Mouse (Mus musculus) layer of hippocampus, adult 18-20 months (tissue): ENCODE results near the gene Josd2. TPM values are rescaled to one million over a fixed set of nuclear protein-coding genes. Genes with fewer than 3 reads are reported as not detected.

Source experiments
- DNase-seq, 2 experiments: peaks; one replicate each; pipeline ENCODE4 v3.0.0; 2022; ENCODE audit warnings: low spot score in 2 of 2
- long read RNA-seq: library from polyadenylated mRNA; stranded (forward); transcript quantifications from one replicate; pipeline ENCODE4 v2.0.0, GENCODE M21; 2021
- total RNA-seq, 2 experiments: library from RNA; stranded (reverse); gene quantifications; 2 replicates each; pipeline ENCODE4 v1.2.3; 2021

The Josd2 gene
- total RNA-seq = 100 to 1,000 TPM in 1 of 2 experiments, 10 to 100 TPM in 1; 86.1 to 100 TPM
- long read RNA-seq, transcript Josd2-204 (5 exons, 864 nt) = major isoform, 8 of 43 reads
- long read RNA-seq, partial matches to known transcripts = 9 of 43 reads
- long read RNA-seq, other reads (novel, unspliced or antisense) = 20 of 43 reads

GRCm38 (mm10) chr7:44467811-44468411 is at the start of gene Josd2:
Josd2 (plus strand) TSS chr7:44467980.
- DNase-seq = peak; percentile 97 to 98

- no peak for DNase-seq
These were observed 40.1 kb upstream of the Josd2 start for GRCm38 (mm10) chr7:44427666-44428065.

GRCm38 (mm10) chr7:44428171-44428950 is 39.4 kb upstream of the Josd2 start:
- DNase-seq = no peak

- peak; percentile 84 to 85 for DNase-seq
These were observed 38.7 kb upstream of the Josd2 start, which contains the start of gene Lrrc4b for GRCm38 (mm10) chr7:44428968-44429521. Lrrc4b (plus strand) TSS chr7:44429018.

GRCm38 (mm10) chr7:44429534-44430488 is 38.0 kb upstream of the Josd2 start:
- peak in 1 of 2 experiments; percentile 40 for DNase-seq

GRCm38 (mm10) chr7:44432550-44432949 is 35.2 kb upstream of the Josd2 start:
- DNase-seq = no peak

GRCm38 (mm10) chr7:44433371-44433770 is 34.4 kb upstream of the Josd2 start:
- DNase-seq = no peak

GRCm38 (mm10) chr7:44434089-44434488 is 33.7 kb upstream of the Josd2 start:
- DNase-seq = no peak

GRCm38 (mm10) chr7:44435796-44436195 is 32.0 kb upstream of the Josd2 start:
- no peak for DNase-seq

- DNase-seq = no peak
These were observed 31.5 kb upstream of the Josd2 start for GRCm38 (mm10) chr7:44436267-44436666.

GRCm38 (mm10) chr7:44437188-44437587 is 30.6 kb upstream of the Josd2 start:
- no peak for DNase-seq

GRCm38 (mm10) chr7:44437933-44438332 is 29.8 kb upstream of the Josd2 start:
- no peak for DNase-seq

- DNase-seq = no peak
These were observed 28.1 kb upstream of the Josd2 start for GRCm38 (mm10) chr7:44439696-44440095.

GRCm38 (mm10) chr7:44440479-44440878 is 27.3 kb upstream of the Josd2 start:
- DNase-seq = no peak

GRCm38 (mm10) chr7:44441180-44441579 is 26.6 kb upstream of the Josd2 start:
- DNase-seq = no peak

GRCm38 (mm10) chr7:44441648-44442109 is 26.1 kb upstream of the Josd2 start:
- DNase-seq = peak in 1 of 2 experiments; percentile 74

- no peak for DNase-seq
These were observed 25.4 kb upstream of the Josd2 start for GRCm38 (mm10) chr7:44442407-44442821.

GRCm38 (mm10) chr7:44443268-44444173 is 24.3 kb upstream of the Josd2 start:
- no peak for DNase-seq

- no peak for DNase-seq
These were observed 22.8 kb upstream of the Josd2 start for GRCm38 (mm10) chr7:44444886-44445527.
